Mouse (Mus musculus): ENCODE results near the gene Nid1.
"Not testable (repeated sequence)": the region's sequence is repeated elsewhere in the genome, so short reads cannot be mapped to it uniquely, and the experiment has no call there.

Gene Nid1

DNA sequence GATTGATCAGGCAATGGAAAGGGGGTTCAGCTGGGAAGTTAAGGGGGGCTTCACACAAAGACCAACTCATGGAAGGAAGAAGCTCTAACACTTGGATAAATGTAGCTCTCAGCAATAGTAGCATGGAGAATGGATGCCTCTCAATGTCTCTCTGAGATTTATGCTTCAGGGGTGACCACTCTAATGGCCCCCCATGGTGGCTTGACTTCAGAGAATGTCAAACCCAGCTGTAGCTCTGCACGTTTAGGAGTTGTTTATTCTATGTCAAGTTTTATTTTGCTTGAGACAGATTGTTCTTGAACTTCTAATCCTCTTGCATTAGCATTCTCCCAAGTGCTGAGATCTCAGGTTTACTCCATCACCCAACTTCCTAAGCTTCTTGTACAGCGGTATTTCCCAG lies 60.7 kb downstream of the Nid1 start:
- no peak for DNase-seq

DNA sequence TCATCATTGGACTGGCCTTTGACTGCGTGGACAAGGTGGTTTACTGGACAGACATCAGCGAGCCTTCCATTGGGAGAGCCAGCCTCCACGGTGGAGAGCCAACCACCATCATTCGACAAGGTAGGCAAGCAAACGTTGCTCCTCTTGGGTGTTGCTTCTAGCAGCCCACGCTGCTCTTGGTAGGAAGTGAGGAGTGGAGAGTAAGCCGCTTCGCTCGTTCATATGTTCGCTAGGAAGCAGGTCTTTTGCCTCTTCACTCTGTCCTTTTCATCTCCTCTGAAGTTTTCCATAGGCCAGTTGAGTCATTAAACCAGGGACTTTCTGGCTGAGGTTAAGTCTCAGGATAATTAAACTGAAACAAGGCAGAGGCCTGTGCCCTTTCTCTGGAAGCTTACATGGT lies 65.1 kb downstream of the Nid1 start:
- DNase-seq = no peak

DNA sequence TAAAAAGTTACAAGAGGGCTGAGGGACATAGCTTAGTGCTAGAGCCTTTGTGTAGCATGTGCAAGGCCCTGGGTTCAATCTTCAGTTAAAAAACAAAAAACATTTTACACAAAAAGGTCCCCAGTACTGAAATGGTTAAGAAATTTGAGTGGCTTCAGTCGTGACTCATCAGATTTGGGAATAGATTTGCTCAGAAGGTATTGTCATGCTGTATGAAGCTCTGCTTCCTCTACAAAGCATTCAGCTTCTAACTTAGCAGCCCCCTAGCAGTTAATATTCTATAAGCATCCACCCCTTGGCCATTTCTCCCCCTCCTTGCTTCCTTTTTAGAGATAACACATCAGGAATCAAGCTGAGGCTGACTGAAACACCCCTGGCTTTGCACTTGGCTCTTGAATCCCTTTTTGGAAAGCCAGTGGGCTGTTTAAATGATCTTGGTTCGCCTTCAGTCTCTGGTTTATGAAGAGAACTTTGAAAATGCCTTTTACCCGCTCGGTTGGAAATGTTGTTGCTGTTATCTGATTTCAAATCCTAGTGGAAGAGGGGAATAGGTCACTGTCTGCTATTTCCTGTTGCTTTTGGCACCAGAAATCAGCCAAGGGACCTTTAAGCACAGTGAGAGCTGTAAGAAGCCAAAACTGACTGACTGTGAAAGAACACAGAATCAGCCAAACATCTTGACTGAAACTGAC lies 66.5 kb downstream of the Nid1 start:
- no peak for DNase-seq

DNA sequence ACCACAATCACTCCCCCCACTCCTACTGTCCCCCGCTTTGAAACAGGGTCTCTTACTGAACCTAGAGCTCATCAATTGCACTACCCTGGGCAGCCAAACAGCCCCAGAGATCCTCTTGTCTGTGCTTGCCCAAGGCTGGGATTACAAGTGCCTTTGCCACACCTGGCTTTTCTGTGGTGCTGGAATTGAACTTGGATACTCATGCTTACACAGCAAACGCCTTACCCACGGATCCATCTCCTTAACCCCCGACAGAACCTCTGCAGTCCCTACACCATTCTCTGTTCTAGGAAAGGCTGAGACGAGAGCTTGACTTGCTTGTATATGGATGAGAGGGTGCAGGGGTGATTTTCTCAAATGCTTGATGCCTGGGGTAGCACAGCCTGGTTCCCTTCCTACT lies 67.7 kb downstream of the Nid1 start:
- DNase-seq = no peak

DNA sequence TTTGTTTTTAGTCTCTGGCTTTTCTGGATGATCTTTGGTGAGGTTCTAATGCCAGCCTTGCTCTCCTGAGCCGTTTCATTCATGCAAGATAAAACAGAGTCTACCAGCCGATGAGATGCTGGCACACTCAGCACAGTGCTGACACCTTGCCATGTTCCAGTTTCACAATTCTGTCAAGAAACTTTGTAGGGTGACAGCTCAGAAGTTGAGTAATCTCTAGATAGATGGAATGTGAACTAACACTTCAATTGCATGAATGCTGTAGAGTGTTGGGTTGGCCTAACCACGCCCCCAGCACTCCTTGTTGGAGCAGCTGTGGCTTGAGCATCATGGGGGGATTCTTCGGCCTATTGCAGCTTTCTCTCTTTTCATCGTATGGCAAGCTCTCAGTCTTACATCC lies 69.2 kb downstream of the Nid1 start:
- no peak for DNase-seq

DNA sequence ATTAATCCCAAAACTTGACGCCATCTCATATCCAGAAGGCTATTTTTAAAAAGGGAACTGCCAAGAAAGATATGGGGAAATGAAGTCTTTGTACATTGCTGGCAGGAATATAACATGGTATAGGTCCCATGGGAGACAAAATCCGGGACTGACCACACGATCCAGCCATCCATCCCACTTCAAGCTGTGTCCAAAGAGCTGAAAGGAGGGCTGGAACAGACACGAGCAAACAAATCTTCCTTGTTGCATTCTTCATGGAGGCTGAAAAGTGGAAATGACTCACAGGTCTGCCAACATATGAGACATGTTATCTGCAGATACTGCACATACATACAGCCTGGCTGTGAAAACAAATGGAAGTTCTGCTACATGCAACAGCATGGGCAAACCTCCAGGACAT lies 77.5 kb downstream of the Nid1 start:
- DNase-seq = no peak

DNA sequence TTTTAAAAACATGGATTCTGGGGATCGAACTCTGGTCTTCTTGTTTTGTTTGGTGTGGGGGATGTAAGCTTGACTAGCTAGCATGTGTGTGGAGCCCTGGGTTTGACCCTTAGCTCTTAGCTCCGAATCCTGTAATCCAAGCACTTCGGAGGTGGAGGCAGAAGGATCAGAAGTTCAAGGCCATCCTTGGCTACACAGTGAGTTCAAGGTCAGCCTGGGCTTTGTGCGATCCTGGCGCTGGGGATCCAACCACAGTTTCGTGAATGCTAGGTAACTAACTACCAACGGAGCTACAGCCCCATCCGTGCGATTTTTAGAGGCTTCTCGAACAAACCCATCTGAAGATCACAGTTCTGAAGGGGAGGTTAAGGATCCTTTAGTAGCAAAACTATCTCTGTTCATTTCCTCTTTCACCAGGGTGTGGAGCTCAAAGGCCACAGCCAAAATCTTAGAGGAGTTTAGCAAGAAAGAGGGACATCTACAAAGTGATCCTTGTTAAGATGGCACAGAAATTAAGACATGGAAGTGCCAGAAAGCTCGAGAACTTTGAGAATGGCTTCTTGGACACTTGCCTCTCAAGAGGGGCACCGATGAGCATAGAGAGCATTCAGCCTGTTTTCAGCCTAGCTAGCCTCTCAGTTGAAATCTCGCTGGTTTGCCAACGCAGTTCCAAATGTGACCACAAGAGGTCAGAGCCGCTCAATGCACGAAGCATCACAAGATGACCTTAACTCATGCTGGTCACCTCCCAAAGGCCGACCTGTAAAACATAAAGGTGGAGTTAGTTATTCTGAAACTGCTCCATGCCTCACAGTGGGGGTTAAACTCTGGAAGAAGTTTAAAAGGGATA lies 79.2 kb downstream of the Nid1 start:
- peak; percentile 94 for DNase-seq

DNA sequence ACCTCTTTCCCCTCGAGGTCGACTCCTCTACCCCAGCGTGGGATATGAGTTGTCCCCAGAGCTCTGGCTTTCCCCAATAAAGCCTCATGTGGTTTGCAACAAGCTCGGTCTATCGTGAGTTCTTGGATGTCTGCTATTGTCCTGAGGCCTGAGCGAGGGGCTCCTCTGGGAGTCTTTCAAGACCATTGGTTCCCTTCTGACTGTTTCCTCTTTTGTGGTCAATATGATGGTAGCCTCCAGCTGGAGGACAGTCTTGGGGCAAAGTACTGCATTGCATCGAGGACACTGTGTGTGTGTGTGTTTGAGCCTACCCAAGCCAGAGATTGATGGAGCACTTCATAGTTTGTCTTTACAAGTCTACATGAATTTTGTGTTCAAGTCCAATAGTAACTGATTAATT lies 80.8 kb downstream of the Nid1 start:
- no peak for DNase-seq

DNA sequence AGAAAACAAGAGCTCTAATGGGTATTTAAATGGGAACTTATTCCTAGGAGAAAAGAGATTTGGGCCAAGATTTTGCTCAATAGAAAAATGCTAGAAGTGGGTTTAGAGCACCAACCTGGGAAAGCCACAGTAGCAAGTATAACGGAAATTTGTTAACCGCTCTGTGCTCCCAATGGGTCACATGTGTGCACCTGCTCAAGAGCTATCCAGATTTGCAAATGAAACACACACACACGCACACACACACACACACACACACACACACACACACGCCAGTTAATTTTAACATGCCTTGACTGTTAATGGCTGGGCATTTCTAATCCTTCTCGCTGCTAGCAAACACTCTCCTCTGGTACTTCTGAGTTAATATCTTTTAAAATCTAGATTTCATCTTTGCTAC lies 83.1 kb downstream of the Nid1 start:
- no peak for DNase-seq

DNA sequence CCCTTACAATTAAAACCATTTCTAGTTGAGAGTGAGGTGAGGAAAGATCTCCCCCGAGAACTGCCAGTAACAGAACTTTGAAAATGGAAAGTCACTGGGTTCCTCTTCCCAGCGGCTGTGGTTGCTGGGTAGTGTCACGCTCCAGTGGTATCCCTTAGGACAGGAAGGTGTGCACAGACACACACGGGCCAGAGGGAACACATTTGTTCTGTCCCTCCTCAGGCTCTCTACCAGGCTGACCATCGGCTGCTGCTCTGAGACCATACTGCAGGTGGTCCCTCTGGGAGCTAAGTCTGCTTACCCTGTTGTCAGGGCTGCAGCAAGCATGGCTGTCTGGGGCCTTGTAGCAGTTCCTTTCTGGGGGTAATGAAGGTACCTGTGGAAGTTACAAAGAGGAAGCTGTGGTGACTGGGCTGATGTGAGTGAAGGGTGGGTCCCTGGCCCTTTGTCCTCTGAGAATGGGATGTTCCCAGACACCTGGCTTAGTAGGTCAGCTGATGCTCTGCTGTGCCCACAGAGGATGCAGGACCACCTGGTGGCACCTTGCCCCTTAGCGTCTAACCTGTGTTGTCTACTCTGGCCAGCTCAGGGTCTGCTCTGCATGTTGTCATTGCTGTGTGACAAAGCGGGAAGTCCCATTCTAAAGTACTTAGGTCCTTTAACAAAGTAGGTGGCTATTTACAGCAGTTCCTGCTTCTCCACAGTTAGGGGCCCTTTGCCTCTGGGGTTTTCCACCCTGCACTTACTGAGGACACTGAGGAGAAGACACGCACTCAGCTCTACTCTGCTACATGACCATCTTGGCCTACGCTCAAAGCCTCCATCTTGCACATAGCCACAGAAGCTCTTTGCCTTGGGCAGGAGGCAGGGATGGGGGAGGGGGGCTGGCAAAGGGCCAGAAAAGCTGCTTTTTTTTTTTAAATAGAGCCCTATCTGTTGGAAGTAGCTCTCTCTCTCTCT lies 86.6 kb downstream of the Nid1 start:
- no peak for DNase-seq

DNA sequence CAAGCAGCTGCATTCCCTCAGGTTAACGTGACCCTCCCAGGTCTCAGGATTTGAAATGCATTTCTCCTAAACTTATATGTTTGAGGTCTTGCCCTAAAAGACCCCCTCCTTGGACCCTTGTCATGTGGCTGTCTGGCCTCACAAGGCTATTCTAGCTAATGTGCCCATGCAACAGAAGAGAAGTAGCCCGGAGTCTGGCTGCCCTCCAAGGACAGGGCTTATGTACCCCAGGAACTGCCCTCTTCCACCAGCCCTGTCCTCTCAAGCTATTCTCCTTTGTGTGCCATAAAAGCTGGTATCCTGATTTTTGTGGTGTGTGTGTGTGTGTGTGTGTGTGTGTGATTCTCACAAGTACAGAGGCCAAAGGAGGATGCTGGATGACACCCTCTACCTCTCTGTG lies 87.9 kb downstream of the Nid1 start:
- no peak for DNase-seq

DNA sequence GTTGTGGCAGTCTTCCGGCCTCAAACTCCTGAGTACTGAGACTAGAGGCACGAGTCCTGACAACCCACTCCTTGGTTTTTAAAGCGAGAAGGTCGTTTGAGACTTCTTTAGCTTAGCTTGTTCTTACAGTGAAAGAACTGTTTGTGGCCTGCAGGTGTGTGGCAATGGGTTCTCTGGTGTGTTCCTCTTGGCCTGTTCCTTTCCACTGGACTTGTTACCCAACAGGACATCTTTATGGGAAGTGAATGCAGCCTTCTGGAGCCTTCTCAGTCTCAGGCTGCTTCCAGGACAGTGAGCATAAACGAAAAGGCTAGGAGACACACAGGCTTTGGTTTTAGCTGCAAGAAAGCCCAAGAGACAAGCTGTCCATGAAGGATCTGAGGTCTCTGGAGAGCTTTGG lies 88.5 kb downstream of the Nid1 start:
- DNase-seq = no peak

DNA sequence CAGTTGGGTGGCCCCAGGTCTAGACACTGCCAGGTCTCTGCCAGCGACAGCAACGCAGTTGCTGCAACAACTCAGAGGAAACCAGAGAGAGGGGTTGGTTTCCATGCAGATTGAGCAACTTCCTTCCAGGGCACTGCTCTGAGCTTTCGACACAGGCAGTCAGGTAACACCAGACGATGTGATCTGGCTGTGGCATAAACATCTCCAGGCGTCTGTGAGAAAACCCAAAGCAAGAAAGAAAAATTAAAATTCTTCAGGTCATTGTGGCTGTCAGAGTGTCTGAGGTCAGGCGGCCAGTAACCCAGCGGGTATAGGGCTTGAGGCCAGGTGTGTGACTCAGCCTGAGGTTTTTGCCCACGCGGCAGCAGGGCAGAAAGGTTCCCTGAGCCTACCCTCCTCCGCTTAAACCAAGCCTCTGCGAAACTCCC lies 91.8 kb downstream of the Nid1 start:
- peak; percentile 83 for DNase-seq

DNA sequence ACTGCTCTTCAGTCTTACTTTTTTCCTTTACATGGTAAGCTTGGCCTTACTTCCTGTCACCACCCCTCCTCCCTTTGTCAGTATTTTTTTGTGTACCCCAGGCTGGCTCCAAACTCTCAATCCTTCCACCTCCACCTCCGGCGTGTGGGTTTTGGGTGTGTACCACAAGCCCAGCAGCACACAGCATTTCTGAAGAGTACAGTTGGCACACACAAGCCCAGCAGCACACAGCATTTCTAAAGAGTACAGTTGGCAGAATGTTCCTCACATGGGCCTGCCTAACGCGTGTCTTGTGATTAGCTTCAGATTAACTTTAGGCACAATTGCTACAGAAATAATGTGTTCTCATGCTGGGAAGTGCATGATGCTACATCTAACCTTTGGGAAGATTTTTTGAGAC lies 93.6 kb downstream of the Nid1 start:
- DNase-seq = no peak

DNA sequence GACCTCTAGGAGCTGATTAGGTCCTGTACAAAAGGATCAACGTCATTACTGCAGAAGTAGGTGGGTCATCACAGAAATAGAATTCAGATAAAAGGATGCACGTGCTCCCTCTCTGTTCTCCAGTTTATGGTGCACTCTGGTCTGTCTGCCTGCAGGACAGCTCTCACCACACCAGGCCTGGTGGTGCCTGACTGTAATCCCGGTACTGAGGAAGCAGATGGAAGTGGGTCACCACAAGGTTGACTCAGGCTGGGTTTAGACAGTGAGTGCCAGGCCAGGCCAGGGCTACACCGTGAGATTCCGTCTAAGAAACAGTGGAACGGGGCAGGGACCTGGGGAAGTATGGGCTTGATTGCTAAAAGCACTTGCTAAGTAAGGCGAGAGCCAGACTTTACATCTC lies 94.6 kb downstream of the Nid1 start:
- no peak for DNase-seq

DNA sequence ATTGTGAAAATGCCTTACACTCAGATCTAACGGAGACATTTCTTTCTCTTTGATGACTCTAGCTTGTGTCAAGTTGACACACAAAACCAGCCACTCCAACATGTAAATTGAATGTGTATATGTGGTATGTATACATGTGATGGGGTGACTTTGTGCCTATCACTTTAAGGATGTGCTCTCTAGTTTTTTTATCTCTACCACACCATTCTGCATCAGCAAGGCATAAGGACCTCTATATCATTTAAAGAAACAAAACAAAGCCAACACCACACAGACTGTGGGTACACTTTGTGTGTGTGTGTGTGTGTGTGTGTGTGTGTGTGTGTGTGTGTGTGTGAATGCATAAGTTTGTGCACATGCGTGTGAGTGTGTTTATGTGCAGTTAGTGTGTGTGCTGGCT lies 99.2 kb downstream of the Nid1 start:
- no peak for DNase-seq

DNA sequence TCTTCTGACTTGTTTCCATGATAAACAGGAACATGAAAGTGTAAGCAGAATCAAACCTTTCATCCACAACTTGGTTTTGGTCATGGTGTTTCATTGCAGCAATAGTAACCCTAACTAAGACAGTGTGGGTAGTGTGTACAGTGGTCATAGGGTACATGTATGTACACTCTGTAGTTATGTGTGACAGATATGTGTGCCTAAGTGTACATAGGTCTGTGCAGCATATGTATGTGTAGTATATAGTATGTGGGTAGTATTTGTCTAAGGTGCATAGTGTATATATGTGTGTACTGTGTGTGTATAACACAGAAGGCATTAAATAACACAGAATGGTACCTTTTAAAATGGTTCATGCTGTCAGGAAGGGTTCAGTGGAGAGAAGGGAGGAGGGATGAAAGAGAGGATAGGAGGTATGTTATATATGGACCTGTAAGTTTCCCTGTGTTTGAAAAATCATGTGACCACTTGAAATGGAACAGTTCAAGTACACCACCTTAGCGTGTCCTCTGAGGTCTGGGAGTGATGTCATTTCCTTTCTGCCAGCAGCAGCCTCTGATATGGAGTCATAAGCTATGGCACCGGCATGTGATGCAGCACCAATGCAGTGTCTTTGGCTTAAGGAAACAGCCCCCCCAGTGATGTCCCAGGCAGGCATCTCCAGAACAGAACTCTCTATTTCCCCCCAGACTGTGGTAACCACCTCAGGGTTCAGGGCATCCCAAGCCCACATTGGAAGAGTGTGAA lies 100.1 kb downstream of the Nid1 start:
- no peak for DNase-seq

DNA sequence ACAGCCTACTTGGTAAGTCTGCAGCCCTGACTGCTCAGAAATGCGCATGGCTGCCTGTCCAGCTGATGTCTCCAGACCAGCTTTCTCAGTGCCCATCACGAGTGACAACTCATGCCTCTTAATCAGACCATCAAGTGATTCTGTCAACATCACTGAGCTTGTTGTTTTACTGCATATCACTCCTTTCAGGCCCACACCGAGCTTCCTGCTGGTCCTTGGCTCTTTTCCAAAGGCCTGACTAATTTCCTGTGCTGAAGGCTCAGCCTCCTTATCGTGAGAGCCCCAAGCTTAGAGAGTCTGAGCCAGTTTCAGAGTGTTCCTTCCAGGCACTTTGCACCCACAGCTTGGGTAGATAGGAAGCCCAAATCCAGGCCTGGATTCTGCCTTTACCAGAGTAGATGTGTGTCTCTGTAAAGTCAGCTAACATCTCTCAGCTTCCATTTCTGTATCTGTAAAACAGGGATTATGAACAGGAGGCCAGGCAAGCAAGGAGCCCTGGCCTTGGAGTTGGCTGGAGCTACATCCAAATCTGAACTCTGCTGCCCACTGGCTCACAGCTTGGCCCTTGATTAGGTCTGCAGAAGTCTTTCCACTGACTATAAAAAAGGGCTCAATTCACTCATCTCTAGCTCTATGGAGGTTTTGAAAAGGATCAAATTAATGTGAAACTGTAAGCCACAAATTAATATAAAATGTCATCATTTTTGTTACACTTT lies 101.4 kb downstream of the Nid1 start:
- peak; percentile 36 for DNase-seq

DNA sequence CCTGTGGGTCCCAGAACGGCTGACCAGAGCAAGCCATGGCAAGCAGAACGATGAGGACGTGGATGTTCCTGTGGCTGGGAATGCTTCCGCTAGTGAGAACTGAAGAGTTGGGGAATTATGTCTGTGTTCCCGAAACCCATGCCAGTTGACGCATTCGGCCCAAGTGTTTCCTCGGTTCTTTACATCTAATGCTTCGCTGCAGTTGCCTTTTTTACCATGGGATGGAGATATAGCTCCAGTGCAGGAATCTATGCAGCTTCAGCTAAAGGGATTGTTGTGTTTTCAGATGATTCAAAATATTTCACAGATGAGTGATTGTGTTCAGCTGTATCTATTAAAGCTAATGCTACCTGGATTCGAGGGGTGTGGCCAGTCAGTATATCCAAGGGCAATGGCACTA lies 105.7 kb downstream of the Nid1 start:
- DNase-seq = not testable (repeated sequence)

DNA sequence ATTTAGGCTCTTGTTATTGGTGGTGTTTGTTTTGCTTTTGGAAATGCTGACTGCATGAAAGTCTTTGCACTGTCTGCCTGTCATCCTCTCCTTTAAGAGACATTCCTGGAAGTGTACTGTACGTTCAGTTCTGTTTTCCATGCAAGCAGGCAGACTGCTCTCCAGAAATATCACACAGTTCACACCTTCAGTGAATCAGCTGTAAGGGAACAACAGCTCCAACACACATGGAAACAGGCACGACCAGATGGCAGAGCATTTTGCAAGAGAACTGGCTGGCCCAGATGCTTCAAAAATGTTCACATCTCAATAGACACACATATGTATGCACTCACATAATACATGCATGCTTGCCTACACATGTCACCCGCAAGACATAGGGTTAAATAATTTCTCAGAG lies 109.4 kb downstream of the Nid1 start:
- no peak for DNase-seq

DNA sequence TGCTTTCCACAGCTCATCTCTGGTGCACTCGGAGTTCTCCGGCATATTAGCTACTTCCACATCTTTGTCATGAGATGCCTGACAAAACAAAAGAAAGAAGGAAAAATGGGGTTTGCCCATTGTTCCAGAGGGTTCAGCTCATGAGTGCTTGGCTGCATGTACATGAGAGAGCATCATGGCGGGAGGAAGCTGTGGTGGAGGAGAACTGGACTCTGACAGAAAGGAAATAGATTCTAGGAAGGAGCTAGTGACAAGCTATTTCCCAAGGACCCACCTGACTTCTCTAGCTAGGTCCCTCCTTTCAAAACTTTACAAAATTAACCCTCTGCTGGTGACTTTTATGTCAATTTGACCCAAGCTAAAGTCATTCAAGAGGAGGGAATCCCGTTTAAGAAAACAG lies 110.5 kb downstream of the Nid1 start:
- no peak for DNase-seq
